ENCODE assay signal across 7 mouse cellular contexts in the genomic region with DNA sequence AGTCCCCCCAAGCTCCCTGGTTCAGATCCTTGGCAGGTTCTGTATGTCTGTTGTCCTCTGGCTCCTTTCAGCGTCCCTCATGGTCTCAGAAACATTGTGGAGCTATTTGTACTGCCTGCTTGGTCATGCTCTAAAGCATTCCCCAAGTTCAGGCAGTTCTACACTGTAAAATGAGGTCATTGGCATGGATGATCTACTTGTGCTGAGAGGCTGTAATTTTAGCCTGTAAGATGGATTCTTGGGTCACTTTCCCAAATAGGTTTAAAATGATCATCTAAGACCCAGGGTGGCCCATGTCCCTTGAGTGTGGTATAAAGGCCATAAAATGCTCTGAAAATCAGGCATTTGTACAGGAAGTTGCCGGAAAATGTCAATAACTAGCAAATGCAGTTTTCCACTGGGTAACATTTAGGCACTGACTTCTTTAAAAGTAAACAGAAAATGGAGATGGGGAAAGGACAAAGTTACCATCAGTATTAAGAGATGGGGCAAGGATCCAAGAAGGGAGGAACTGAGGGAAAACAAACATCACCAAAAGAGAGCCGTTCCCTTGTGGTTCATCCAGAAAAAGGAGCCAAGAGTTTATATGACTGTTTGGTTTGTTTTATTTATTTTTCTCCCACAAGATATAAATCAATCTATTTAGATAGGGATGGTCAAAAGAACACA.
DNase-seq lines count a peak whose midpoint lies in the region; ATAC-seq lines count a peak whose summit lies in the region.

No protein-coding gene starts in this region.

- ATAC-seq in megakaryocyte progenitor cell, adult 5-6 weeks (replicated peaks; ENCODE audit: poor library complexity), result no peak

- peak; percentile 27 to 36 for DNase-seq in heart, adult 9 months (ENCODE audit: low spot score in 2 of 2)
- DNase-seq in heart, postnatal 25 days (ENCODE audit: low spot score), result no peak
- DNase-seq in Muller cell, postnatal 12 days (ENCODE audit: inconsistent ontology term), result peak; percentile 26
- DNase-seq in heart, postnatal 10 days, result peak; percentile 5 to 14
- peak; percentile 16 for DNase-seq in large intestine, adult 2 months (ENCODE audit: low read depth, low spot score)
- DNase-seq in adrenal gland, postnatal 4 days (ENCODE audit: low spot score in 2 of 2), result no peak

- intact Hi-C loops in heart, postnatal 25 days (cut with DNase I), result no loop called here
- intact Hi-C loops in heart, postnatal 10 days (cut with DNase I), result no loop called here

- WGBS in large intestine, adult 2 months, result 7% methylated on average over 3 of the region's 3 CpGs

Comparison
In these comparisons a context has a peak if more than half of its experiments do, and no peak if none do; other contexts are left out.
1. DNase-seq: peak in heart, adult 9 months (2 of 2), Muller cell, postnatal 12 days (single experiment), heart, postnatal 10 days (2 of 2) and large intestine, adult 2 months (single experiment); none in heart, postnatal 25 days (single experiment) and adrenal gland, postnatal 4 days (0 of 2).